Mouse (Mus musculus) WW6 (cell line): ENCODE measurements around the gene Lin37.

ENCODE experiments used
- DNase-seq: peaks from one replicate; pipeline ENCODE4 v3.0.0-alpha.2; 2013; ENCODE audit warnings: low read depth, low spot score

The Lin37 gene

DNA sequence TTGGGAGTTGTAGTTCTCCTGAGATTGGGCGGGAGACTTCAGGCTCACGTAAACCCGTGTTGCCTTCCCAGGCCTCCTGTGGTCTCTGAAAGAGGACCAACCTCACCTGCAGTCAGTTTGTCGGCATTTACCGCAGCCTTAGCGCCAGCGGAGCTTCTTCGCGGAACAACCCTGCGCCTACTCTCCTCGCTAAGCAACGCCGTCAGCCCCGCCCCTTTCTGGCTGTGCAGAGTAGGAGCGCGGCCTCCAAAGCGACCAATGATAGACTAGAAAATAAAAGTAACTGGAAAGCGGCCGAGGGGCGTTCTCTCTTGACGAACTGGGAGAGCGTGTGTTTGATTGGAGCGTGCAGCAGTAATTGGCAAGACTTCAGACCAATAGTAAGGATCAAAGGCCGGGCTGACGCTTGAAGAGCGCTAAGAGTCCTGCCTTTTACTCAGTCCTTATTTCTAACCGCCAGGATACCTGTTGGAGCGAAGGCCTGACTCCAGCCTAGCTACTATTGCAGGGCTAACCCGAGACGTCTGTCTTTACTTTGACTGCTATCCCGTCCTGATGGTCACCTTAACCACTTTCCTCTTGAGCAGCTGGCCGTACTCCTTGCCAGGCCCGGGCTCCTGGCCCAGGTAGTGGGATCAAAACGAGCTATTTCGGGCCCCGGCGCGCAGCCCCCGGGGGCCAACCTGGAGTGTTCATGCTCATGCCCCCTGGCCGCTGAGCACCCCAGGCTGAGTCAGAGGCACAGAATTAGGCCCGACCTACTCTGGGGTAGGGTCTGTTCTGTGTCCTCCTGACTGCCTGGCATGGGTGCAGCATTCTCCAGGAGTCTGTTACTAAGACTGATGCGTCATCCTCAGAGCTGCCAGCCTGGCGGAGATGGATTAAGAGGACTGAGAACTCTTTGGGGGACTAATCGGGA is 7.3 kb downstream of the Lin37 start, which contains the start of the genes Hspb6 and Proser3:
Gene Hspb6, plus strand, starts transcription at position 77 of the 919 bp plus-strand sequence.
Gene Proser3, minus strand, starts transcription at position 198 of the 919 bp plus-strand sequence.
- peak; percentile 92 for DNase-seq

DNA sequence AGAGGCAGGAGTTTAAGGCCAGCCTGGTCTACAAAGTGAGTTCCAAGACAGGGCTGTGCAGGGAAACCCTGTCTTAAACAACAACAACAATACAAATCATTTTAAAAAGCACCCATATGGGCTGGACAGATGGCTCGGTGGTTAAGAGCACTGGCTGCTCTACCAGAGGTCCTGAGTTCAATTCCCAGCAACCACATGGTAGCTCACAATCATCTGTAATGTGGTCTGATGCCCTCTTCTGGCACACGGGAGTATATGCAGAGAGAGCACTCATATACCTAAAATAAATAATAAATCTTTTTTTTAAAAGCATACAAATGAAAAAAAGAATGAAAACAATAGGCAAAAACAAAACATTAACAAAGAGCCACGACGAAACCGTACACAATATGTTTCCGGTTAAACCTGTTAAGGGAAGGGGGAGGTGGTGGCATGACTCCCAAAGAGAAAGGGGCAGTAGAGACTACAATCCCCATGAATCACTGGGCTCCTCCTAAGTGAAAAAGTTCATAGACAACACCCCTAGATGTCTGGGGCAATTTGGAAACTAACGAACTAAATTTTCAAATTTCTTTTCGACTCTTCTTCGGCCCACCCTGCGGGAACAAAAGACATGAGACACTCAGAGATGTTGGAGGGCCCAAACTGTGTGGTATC is 8.1 kb downstream of the Lin37 start:
- no peak for DNase-seq

DNA sequence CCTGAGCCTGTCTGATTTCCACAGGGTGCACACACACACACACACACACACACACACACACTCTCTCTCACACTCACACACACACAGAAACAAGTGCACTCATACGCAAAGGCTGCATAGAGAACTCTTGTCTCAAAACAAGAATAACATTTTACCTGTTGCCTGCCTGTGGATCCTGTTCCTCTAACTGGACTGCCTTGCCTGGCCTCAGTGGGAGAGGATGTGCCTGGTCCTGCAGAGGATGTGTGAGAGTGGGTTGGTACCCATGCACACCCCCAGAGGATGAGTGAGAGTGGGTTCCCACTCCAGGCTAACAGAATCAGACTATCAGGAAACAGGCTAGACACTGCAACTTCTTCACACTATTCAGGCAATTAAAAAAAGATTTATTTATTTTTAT is 9.0 kb downstream of the Lin37 start:
- no peak for DNase-seq

DNA sequence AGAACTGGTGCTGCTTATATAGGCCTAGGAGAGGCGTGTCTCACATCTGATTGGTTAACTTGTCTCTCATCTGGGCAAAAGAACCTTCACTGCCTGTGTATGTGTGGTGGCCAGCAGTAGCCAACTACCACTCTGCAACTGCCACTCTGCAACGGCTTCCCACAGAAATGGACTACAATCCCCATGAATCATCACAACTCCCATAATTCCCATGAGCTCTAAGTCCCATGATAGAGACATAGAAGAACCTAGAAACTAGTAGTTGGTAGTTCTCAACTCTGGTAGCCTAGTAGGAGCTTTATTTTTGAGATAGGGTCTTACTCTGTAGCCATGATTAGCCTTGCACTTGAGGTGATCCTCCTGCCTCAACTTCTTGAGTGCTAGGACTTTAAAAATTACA is 9.8 kb downstream of the Lin37 start:
- DNase-seq, result no peak

DNA sequence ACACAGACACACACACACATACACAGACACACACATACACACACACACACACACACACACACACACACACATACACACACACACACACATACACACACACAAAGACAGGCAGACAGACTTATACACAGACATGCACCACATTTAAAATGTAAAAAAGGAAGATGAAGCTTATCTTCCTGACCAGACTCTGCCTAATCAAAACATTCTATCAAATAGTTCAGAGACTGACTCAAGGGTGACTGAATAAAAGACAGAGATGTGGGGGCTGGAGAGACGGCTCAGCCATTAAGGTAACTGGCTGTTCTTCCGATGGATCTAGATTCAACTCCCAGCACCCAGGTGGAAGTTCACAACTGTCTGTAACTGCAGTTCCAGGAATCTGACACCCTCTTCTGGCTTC is 15.3 kb downstream of the Lin37 start:
- no peak for DNase-seq

DNA sequence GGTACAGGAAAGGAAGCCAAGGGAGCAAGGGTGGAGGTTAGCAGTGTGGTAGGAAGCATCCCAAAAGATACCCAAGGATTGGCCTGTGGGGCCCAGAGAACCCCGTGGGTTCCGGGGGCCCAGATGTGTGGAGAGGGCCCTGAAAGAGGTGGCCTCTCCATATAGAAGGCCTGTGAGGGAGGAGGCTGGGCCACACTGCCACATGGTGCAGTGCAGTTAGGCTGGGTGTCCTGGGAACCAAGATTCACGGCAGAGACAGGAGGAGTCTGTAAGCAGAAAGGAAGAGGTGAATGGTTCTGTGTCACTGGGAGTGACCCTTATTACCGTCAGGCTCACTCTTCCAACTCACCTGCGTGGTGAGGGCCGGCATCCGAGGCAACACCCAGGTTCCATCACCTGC is 19.1 kb downstream of the Lin37 start:
- no peak for DNase-seq

DNA sequence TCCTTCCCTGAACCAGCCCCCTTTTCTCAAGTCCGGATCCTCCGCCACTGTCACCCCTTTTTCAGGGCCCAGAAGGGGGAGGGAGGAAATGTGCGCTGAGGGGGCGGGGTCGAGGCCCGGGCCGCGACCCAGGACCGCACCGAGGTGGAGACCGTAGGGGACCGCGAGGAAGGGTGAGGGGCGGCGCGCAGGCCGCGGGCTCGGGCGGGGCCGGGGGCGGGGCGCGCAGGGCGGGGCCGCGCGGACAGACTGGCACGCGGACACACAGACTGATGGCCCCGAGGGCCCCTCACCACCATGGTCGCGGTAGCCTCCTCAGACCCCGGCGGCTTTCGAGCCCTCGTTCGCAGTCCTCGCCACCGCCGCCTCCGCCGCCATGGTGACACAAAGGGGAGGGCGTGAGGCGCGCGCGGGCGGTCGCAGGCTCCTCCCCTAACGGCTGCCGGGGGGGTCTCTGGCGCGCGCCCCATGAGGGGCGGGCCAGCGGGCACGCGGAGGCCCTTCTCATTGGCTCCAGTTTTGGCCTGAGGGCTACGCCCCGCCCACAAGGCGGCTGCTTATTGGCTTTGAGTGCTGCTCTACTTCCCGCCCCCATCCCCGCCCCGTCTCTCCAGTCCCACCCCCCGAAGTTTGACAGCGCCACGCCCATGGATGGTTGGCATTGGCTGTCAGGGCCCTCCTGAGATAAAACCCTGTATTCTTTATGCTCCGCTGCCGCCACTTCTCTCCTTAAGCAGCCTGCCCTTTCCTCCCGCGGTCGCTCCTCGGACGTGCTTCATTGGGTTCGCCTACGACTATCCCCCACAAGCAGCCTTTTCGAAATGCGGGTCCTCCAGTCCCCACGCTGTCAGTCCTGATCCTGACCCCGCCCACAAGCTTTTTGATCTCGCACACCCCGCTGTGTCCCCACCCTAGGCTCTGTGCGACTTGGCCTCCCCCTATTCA is 24.7 kb downstream of the Lin37 start, which contains the start of gene Arhgap33:
Gene Arhgap33, minus strand, starts transcription at position 428 of the 945 bp plus-strand sequence.
- DNase-seq, result peak; percentile 75

DNA sequence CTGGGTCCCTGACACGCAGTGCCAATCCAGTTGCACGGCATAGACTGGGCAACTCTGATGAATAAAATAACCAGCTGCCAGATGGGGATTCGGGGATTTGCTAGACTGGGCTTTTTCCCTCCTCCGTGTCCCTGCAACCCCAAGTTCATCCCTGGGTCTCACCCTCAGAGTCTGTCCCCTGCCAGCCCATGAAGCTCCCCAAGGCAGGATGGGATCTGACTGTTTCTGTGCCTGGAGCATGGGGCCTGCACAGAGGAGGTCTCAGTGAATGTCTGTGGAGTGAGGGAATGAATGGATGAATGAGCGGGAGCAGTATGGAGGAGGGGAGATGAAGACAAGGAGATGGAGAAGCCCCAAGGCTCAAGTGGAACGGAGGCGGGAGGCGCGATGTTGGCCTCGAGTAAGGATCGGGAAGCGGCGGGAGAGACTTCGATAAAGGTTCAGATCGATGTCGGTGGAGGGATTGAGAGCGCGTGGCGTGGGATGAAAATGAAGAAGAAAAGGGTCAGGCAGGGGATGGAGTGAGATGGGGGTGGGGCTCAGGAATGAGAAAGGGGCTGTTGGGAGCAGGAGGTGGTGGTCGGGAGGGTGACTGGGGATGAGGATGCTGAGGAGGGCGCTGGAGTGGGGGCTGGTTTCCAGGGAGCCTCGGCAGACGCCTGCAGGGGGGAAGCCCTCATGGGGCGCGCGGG is 25.6 kb downstream of the Lin37 start:
- DNase-seq, result no peak

DNA sequence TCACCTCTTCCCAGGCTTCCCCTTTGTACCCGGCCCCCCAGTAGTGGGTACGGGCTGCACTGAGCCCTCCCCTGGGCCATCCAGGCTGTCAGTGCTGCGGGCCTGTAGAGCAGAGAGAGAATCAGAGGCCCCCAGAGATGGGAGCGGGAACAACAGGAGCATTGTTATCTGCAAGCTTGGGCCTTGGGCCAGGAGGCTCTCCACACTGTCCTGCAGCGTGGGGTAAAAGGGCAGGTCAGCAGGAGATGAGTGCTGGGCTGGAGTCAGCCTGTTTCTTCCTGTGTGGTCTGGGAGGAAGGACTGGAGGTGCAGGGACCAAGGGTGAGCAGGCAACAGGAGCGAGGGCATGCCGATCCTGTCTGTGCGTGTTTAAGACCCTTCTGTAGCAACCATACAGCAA is 26.7 kb downstream of the Lin37 start:
- no peak for DNase-seq

DNA sequence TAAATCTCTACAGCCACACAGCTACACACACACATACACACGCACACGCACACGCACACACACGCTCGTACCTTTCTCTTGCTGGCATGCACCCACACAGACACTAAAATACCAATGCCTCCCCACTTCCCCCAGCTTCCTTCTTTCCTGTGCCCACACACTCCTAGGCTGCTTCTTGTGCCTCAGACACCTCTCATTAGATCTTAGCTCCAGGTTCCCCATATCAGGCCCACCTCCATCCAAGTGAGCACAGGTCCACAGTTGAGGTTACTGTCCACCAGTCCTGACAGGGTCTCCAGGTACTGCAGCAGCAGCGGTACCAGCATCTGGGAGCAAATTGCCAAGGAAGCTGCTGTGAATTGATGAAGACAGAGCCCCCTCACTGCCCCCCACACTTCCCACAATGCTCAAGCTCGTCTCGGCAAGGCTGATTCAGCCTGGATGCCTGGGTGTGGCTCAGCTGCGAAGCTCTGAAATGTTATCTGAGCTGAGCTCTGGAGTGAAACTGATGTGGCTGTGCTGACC is 28.3 kb downstream of the Lin37 start:
- DNase-seq, result no peak

DNA sequence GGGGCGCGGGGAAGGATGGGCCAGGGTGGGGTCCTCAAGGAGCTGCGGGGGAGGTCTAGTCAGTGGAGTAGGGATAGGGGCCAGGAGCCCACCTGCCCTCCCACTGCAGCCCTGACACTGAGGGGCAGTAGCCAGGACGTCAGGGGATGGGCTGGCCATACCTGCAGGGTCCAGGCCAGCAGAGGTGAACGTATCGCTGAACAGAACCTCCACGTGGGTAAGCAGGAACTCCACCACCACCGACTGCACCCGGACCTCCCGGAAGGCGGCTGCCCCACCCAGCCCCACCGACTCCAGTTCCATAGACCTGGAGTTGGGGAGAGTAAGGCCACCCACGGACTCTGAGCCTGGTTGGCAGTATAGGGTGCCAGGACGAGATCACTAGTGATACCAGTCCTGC is 32.7 kb downstream of the Lin37 start:
- no peak for DNase-seq

DNA sequence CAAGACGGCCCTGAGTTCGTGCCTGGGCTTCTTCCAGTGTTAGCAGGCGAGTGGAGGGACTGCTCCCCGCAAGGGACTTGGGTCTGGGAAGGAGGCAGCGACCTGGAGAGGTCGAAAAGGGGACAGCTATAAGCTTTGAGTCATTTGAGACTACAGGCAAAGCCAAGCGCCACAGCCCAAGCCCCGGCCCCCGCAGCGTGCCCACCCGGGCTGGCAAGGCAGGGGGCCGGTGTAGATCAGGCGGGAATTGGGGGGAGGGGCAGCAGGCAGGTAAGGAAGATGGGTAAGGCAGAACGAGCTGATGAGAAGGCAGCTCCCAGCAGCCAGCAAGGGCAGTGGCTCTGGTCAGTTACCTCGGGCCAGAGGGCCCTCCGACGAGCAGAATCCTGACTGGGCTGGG is 33.2 kb downstream of the Lin37 start:
- DNase-seq, result no peak

DNA sequence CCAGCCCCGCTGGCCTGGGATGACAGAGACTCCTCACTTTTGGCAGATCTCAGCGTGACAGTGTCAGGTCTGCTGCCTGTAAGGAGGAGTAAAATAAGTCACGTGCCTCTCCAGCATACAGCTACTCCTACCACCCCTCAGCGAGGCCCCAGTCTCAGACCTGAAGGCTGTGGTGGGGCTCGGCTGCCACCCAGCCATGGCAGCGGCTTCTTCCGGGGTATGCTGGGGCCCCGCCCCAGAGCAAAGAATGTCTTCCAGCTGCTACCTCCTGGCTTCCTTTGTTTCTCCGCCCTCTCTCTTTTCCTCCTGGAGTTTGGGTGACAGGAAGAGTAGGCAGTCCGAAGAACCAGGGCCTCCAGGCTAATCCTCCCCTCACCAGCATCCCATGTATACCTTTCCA is 33.7 kb downstream of the Lin37 start:
- DNase-seq, result no peak

DNA sequence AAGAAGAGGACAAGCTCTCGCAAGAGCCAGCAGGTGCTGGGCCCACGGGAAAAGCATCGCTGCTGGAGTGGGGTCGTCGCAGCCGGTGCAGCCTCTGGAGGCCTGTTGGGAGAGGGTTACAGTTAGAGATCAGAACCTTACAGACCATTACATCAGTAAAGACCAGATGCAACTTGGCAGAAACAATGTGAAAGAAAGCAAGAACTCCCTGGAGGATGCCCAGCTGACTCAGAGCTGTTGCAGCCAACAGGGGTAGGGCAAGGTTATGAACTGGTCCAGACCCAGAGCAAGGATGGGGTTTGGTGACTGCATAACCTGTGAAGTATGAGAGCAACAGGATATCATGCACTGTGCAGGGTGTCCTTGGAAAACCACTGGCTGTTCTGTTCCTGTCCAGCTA is 35.2 kb downstream of the Lin37 start:
- no peak for DNase-seq

DNA sequence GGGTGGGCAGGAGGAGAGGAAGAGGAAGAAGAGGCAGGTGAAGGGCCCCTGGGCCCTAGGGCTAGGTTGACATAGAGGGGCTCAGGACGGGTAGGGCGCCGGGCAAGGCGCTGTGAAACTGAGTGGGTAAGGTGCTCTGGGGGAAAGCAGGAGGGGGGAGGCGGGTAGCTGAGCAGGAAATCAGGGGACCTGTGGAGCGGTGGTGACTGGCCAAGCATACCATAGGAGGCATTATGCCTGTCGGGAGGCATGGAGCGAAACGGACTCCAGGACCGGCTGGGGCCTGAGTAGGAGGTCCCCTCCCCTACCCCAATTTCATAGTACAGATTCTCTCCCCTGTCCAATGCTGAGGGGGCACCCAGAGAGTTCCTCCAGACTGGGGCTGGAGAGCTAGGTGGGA is 36.8 kb downstream of the Lin37 start:
- DNase-seq, result no peak

DNA sequence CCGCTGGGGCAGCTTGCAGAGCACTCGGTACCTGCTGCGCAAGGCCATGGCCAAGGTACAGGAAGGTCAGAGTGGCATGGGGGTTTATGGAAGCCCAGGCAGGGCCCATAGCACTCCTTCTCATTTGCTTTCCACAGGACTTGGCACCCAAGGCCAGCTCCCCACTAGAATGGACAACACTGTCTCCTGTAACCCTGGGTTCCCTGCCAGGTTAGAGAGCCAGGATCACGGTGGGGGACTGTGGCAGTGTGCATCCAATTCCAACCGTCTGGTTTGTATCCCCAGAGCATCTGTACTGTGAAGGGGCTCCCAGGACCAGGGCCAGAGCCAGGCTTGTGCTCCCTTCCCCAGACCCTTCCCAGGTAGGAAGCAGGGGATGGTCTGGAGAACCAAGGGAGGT is 38.8 kb downstream of the Lin37 start:
- DNase-seq, result no peak

DNA sequence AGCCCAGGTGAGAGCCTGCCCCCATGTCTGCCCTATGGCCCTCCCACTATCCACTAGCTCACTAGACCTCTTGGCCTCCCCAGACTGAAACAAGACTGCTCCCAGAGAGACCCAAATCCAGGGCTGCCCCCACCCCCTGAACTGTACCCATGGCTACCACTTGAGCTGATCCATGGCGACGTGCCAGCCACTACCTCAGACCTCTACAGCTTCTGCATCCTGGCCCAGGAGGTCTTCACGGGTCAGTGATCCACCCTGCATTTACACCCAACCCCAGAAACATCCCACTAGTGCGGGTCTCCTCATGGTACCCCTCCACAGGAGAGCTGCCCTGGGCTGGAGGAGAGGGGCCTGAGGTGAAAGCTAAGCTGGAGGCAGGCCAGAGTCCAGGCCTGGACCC is 39.2 kb downstream of the Lin37 start:
- DNase-seq, result no peak

DNA sequence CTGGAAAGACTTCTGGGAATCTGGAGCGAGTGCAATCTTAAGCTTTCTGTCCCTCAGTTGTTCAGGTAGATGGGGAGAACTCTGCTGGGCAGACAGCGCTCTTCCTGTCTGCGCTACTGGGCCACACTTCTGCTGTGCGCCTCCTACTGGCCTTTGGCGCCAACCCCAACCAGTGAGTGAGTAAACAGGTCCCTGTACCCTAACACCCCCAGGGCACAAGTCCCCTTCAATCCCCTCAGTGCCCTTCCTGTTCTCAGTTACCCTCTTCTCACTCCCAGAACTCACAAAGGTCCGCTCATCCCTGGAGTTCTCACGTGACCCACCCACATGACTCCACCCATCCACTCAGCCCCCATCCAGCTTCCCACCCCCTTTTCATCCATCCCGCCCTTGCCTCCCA is 41.3 kb downstream of the Lin37 start:
- no peak for DNase-seq

DNA sequence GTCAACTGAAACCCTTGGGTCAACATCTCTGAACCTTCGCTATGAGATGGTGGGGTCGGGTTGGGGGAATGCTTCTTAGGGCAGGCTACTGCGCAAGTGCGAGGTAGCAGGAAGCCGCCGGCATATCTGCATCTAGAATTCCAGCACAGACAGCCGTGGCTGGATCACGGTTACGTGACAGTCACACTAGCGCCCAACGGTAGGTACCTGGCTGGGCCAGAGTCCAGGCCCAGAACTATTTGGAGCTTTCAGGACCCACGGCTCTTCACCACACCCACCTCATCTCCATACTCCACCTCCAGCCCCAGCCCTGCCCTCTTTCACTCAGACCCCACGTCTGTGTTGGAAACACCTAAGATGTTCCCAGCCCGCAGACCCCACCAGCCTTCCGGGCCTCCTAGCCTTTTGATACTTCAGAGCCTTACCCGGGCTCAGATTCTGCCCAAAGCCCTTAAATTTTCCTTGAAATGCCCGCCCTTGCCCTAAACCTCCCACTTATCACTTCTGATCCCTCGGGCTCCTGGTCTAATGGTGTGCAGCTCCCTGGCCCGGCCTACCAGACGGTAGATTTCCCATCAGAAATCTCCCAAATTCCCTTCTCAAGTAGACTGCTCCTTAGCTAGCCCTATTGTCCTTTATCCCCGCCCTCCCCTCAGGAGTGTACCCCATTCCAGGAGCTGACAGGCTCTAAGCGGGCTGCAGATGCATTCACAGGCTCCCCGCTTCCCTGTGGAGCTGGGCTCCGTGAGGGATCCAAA is 44.5 kb downstream of the Lin37 start:
- no peak for DNase-seq

DNA sequence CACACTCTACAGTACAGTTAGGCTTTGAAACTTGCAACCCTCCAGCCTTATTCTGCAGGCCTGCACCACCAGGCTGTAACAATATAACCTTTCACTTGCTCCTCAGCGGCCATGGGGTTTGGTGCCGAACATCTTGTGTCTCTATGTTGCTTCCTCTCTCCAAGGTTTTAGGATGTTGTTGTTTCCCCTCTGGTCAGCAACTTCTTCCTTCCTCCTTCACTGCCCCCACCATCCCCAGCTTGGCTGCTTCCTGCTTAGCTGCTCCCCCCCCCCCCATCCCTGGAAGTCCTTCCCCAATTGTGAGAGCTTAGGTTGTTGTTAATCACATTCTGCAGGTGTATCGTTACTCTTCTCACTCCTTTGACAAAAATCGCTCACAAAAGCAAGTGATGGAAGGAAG is 51.6 kb downstream of the Lin37 start:
- DNase-seq, result no peak
